Mouse (Mus musculus) layer of hippocampus, adult 2 months (tissue): ENCODE measurements around the gene Grk3. TPM values are rescaled to one million over a fixed set of nuclear protein-coding genes. Genes with fewer than 3 reads are reported as not detected.

Experiments used
- DNase-seq, 2 experiments: peaks; one replicate each; pipeline ENCODE4 v3.0.0; 2022; ENCODE audit warnings: low spot score in 2 of 2
- H3K27ac ChIP-seq: fragments of 200-600 bp; 2 replicates; pipeline ENCODE4 v1.8.1; 2022
- H3K4me3 ChIP-seq: fragments of 200-600 bp; 2 replicates; pipeline ENCODE4 v1.8.1; 2022; ENCODE audit warnings: mild to moderate bottlenecking
- CTCF ChIP-seq: fragments of 200-600 bp; conservative IDR thresholded peaks from 2 replicates; pipeline ENCODE4 v1.8.1; 2022; ENCODE audit warnings: antibody characterized with exemption, mild to moderate bottlenecking, moderate library complexity
- total RNA-seq, 2 experiments: library from RNA; stranded (reverse); gene quantifications; 2 replicates each; pipeline ENCODE4 v1.2.3; 2021

The Grk3 gene
- total RNA-seq, 2 experiments from 2014 or later = 80.3 to 84.6 TPM

- TF ChIP-seq CTCF = peak; percentile 80
- Histone ChIP-seq H3K27ac (no peak overlapping the region), H3K4me3 (no peak overlapping the region)
- peak in 1 of 2 experiments; percentile 71 for DNase-seq
Measured at GRCm38 (mm10) chr5:112864719-112865367, 150.7 kb downstream of the Grk3 start.

Other genes with a start within 250 kb of the Grk3 start
- 1 to 10 TPM; 1.4 to 1.6 TPM for gene Myo18b, start 119.4 kb downstream of the Grk3 start, total RNA-seq
- not detected for gene Crybb2, start 54.3 kb upstream of the Grk3 start, total RNA-seq
- gene Crybb3, start 65.8 kb upstream of the Grk3 start, total RNA-seq = 1 to 10 TPM; 3.8 to 4.2 TPM
- 10 to 100 TPM; 60.2 to 62.1 TPM for gene 2900026A02Rik, start 205.4 kb upstream of the Grk3 start, total RNA-seq
- not detected for gene Tmem211, start 211.1 kb upstream of the Grk3 start, total RNA-seq